14 mouse cellular contexts compared by ENCODE assay signal in genomic region chr10:116760561-116760960, GRCm38 (mm10).
DNase-seq lines count a peak whose midpoint lies in the region; ATAC-seq lines count a peak whose summit lies in the region.
"Had no signal": no experiment of that assay in that cellular context is flagged by ENCODE, and none has a peak within 500 bp of the region (broad histone marks: within the 10 kb centered on the region; RNA-seq: fewer than 3 reads in every experiment).

No protein-coding gene starts in this region.

- H3K27me3 ChIP-seq in midbrain, embryonic 13.5 days = no peaks in the 10 kb centered on the region
- no peaks in the 10 kb centered on the region for H3K27me3 ChIP-seq in midbrain, embryonic 11.5 days (ENCODE audit: control insufficient read depth, insufficient read depth, low read length)
- no peaks in the 10 kb centered on the region for H3K27me3 ChIP-seq in embryonic facial prominence, embryonic 12.5 days
- no peaks in the 10 kb centered on the region for H3K27me3 ChIP-seq in limb, embryonic 15.5 days

- no peak overlapping the region for H3K27ac ChIP-seq in midbrain, embryonic 13.5 days
- no peak overlapping the region for H3K27ac ChIP-seq in midbrain, embryonic 11.5 days (ENCODE audit: low read depth, low read length)
- peak overlapping the region; percentile 37 for H3K27ac ChIP-seq in embryonic facial prominence, embryonic 12.5 days
- peak overlapping the region; percentile 57 for H3K27ac ChIP-seq in limb, embryonic 15.5 days
- H3K27ac ChIP-seq: heart, adult 2 months; macrophage had no signal

- DNase-seq in midbrain, embryonic 11.5 days (ENCODE audit: low spot score, missing footprints) = no peak
- DNase-seq in left cerebral cortex, postnatal 10 days (ENCODE audit: extremely low spot score in 1 of 2, low spot score in 2 of 2) = no peak
- no peak for DNase-seq in spleen, adult 12 weeks (ENCODE audit: low spot score)
- DNase-seq in spleen, adult 18-20 months = no peak
- DNase-seq: cerebellum, adult 11-12 months; heart, adult 2 months; heart, postnatal 10 days; kidney, postnatal 25 days had no signal

- no peak overlapping the region for H3K9ac ChIP-seq in midbrain, embryonic 13.5 days (replicated peaks)
- H3K9ac ChIP-seq in midbrain, embryonic 11.5 days (ENCODE audit: low read length) = no peak overlapping the region
- no peak overlapping the region for H3K9ac ChIP-seq in embryonic facial prominence, embryonic 12.5 days
- no peak overlapping the region for H3K9ac ChIP-seq in limb, embryonic 15.5 days

- H3K4me2 ChIP-seq in midbrain, embryonic 13.5 days (replicated peaks) = no peak overlapping the region
- H3K4me2 ChIP-seq in midbrain, embryonic 11.5 days = no peak overlapping the region
- H3K4me2 ChIP-seq in embryonic facial prominence, embryonic 12.5 days (replicated peaks) = peak overlapping the region; percentile 22; the same call in 1 of the 2 replicates
- peak overlapping the region; percentile 26; the same call in 1 of the 2 replicates for H3K4me2 ChIP-seq in limb, embryonic 15.5 days

- 0 out of 2 replicates have a peak, but pooled peaks have one; percentile 30 for ATAC-seq in midbrain, embryonic 13.5 days
- ATAC-seq in midbrain, embryonic 11.5 days (ENCODE audit: low FRiP score) = no peak
- no peak for ATAC-seq in embryonic facial prominence, embryonic 12.5 days (ENCODE audit: insufficient number of reproducible peaks, insufficient read depth, low FRiP score, low TSS enrichment)
- peak; percentile 40; the same call in 1 of the 2 replicates for ATAC-seq in limb, embryonic 15.5 days (ENCODE audit: insufficient number of reproducible peaks, low FRiP score, low TSS enrichment, low read depth)
- ATAC-seq: activated CD4-positive, CD25-positive, alpha-beta regulatory T cell, adult 4 months; intestine, embryonic 16.5 days had no signal

- intact Hi-C loops in left cerebral cortex, postnatal 10 days (cut with DNase I) = no loop called here

- no peak overlapping the region for H3K4me3 ChIP-seq in midbrain, embryonic 13.5 days (replicated peaks)
- H3K4me3 ChIP-seq in midbrain, embryonic 11.5 days (ENCODE audit: low read depth, low read length) = no peak overlapping the region
- H3K4me3 ChIP-seq in embryonic facial prominence, embryonic 12.5 days = no peak overlapping the region
- no peak overlapping the region for H3K4me3 ChIP-seq in limb, embryonic 15.5 days
- H3K4me3 ChIP-seq: heart, adult 2 months had no signal

- no peaks in the 10 kb centered on the region for H3K36me3 ChIP-seq in midbrain, embryonic 13.5 days
- H3K36me3 ChIP-seq in midbrain, embryonic 11.5 days (ENCODE audit: control insufficient read depth, insufficient read depth, low read length) = no peaks in the 10 kb centered on the region
- H3K36me3 ChIP-seq in embryonic facial prominence, embryonic 12.5 days = no peaks in the 10 kb centered on the region
- no peaks in the 10 kb centered on the region for H3K36me3 ChIP-seq in limb, embryonic 15.5 days

- H3K4me1 ChIP-seq in midbrain, embryonic 13.5 days (replicated peaks) = peaks cover 13% of the 10 kb centered on the region; the same call in 1 of the 2 replicates
- no peaks in the 10 kb centered on the region for H3K4me1 ChIP-seq in midbrain, embryonic 11.5 days (ENCODE audit: control insufficient read depth, insufficient read depth, low read length)
- peaks cover 32% of the 10 kb centered on the region for H3K4me1 ChIP-seq in embryonic facial prominence, embryonic 12.5 days
- peaks cover 25% of the 10 kb centered on the region for H3K4me1 ChIP-seq in limb, embryonic 15.5 days

- H3K9me3 ChIP-seq in midbrain, embryonic 13.5 days = no peaks in the 10 kb centered on the region
- no peaks in the 10 kb centered on the region for H3K9me3 ChIP-seq in midbrain, embryonic 11.5 days (ENCODE audit: control insufficient read depth, low read length)
- H3K9me3 ChIP-seq in embryonic facial prominence, embryonic 12.5 days = no peaks in the 10 kb centered on the region
- no peaks in the 10 kb centered on the region for H3K9me3 ChIP-seq in limb, embryonic 15.5 days

- 79% methylated on average over 14 of the region's 14 CpGs for WGBS in midbrain, embryonic 13.5 days
- 83% methylated on average over 14 of the region's 14 CpGs for WGBS in midbrain, embryonic 11.5 days
- WGBS in embryonic facial prominence, embryonic 12.5 days = 39% methylated on average over 14 of the region's 14 CpGs
- WGBS in limb, embryonic 15.5 days = 29% methylated on average over 14 of the region's 14 CpGs

Comparison
In these comparisons a context has a peak if more than half of its experiments do, and no peak if none do; other contexts are left out.
1. ATAC-seq: peak in midbrain, embryonic 13.5 days (single experiment) and limb, embryonic 15.5 days (single experiment); none in midbrain, embryonic 11.5 days (single experiment) and embryonic facial prominence, embryonic 12.5 days (single experiment).
2. H3K27ac ChIP-seq: peak in embryonic facial prominence, embryonic 12.5 days (single experiment) and limb, embryonic 15.5 days (single experiment); none in midbrain, embryonic 13.5 days (single experiment) and midbrain, embryonic 11.5 days (single experiment).
3. H3K4me2 ChIP-seq: peak in embryonic facial prominence, embryonic 12.5 days (single experiment) and limb, embryonic 15.5 days (single experiment); none in midbrain, embryonic 13.5 days (single experiment) and midbrain, embryonic 11.5 days (single experiment).